Comparison of ENCODE assay signal across 11 mouse cellular contexts in the genomic region with DNA sequence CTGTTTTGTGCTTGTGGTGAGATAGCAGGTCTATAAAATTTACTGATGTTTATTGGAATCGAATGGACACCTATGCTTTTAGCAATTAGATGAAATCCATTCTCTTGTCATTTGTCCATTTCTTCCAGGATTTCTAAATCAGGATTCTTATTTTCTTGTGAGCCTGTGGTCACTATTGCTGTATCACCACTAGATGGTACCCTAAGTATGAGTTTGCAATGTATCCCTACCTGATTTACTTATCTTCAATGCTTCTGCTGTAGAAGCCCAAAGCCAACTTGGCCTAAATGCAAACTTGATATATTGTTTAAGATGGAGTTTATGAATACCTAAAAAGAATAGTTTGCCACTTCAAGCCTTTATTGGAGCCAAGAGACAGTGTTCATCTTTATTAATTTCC. TPM values are rescaled to one million over a fixed set of nuclear protein-coding genes. Genes with fewer than 3 reads are reported as not detected.
A peak's percentile ranks its signal among the peaks of the same experiment; 100 is the strongest.
DNase-seq lines count a peak whose midpoint lies in the region; ATAC-seq and TF ChIP-seq lines count a peak whose summit lies in the region.
"Had no signal": no experiment of that assay in that cellular context is flagged by ENCODE, and none has a peak within 500 bp of the region (broad histone marks: within the 10 kb centered on the region; RNA-seq: fewer than 3 reads in every experiment).

No protein-coding gene starts in this region.

- 0 out of 2 replicates have a peak, but pooled peaks cover 3% of the 10 kb centered on the region for H3K36me3 ChIP-seq in heart, postnatal 0 days (replicated peaks; ENCODE audit: control insufficient read depth, insufficient read depth, low read length)
- H3K36me3 ChIP-seq in heart, embryonic 10.5 days = no peaks in the 10 kb centered on the region
- peaks cover 9% of the 10 kb centered on the region for H3K36me3 ChIP-seq in midbrain, embryonic 14.5 days (ENCODE audit: control insufficient read depth, insufficient read depth, low read length)
- no peaks in the 10 kb centered on the region for H3K36me3 ChIP-seq in midbrain, embryonic 11.5 days (ENCODE audit: control insufficient read depth, insufficient read depth, low read length)
- H3K36me3 ChIP-seq in heart, embryonic 12.5 days = peaks cover 2% of the 10 kb centered on the region; the same call in 1 of the 2 replicates

- H3K9ac ChIP-seq in heart, postnatal 0 days (replicated peaks; ENCODE audit: low read depth, low read length) = no peak overlapping the region
- H3K9ac ChIP-seq in midbrain, embryonic 14.5 days (replicated peaks; ENCODE audit: low read length) = no peak overlapping the region
- H3K9ac ChIP-seq in midbrain, embryonic 11.5 days (ENCODE audit: low read length) = no peak overlapping the region
- H3K9ac ChIP-seq in heart, embryonic 12.5 days = no peak overlapping the region

- H3K4me2 ChIP-seq in heart, postnatal 0 days (ENCODE audit: low read depth, low read length) = no peak overlapping the region
- H3K4me2 ChIP-seq in midbrain, embryonic 14.5 days (ENCODE audit: low read length) = no peak overlapping the region
- H3K4me2 ChIP-seq in midbrain, embryonic 11.5 days = no peak overlapping the region
- no peak overlapping the region for H3K4me2 ChIP-seq in heart, embryonic 12.5 days

- H3K4me3 ChIP-seq in heart, postnatal 0 days (ENCODE audit: low read depth, low read length) = no peak overlapping the region
- H3K4me3 ChIP-seq in heart, embryonic 10.5 days = no peak overlapping the region
- H3K4me3 ChIP-seq in midbrain, embryonic 14.5 days (replicated peaks; ENCODE audit: low read depth, low read length) = no peak overlapping the region
- H3K4me3 ChIP-seq in midbrain, embryonic 11.5 days (ENCODE audit: low read depth, low read length) = no peak overlapping the region
- no peak overlapping the region for H3K4me3 ChIP-seq in heart, embryonic 12.5 days

- TF ChIP-seq CTCF in heart, postnatal 0 days (IDR thresholded peaks at IDR 0.05; ENCODE audit: low read depth) = peak; percentile 58

- H3K9me3 ChIP-seq in heart, postnatal 0 days (replicated peaks; ENCODE audit: control insufficient read depth, low read length) = no peaks in the 10 kb centered on the region
- no peaks in the 10 kb centered on the region for H3K9me3 ChIP-seq in heart, embryonic 10.5 days
- no peaks in the 10 kb centered on the region for H3K9me3 ChIP-seq in midbrain, embryonic 14.5 days (ENCODE audit: control insufficient read depth, low read length)
- H3K9me3 ChIP-seq in midbrain, embryonic 11.5 days (ENCODE audit: control insufficient read depth, low read length) = no peaks in the 10 kb centered on the region
- H3K9me3 ChIP-seq in heart, embryonic 12.5 days (replicated peaks) = no peaks in the 10 kb centered on the region

- no peak for ATAC-seq in heart, postnatal 0 days (ENCODE audit: insufficient read depth, low read depth)
- no peak for ATAC-seq in midbrain, embryonic 14.5 days (ENCODE audit: low FRiP score, low TSS enrichment)
- no peak for ATAC-seq in midbrain, embryonic 11.5 days (ENCODE audit: low FRiP score)
- ATAC-seq in common myeloid progenitor, adult 5-6 weeks (replicated peaks; ENCODE audit: low read depth, poor library complexity, severe bottlenecking) = peak; percentile 67
- no peak for ATAC-seq in heart, embryonic 12.5 days (ENCODE audit: insufficient number of reproducible peaks, low FRiP score)

- TF ChIP-seq EP300 in heart, postnatal 0 days (IDR thresholded peaks at IDR 0.05; ENCODE audit: low read depth) = no peak

- H3K27ac ChIP-seq in heart, postnatal 0 days (ENCODE audit: low read depth) = no peak overlapping the region
- H3K27ac ChIP-seq in heart, embryonic 10.5 days = no peak overlapping the region
- H3K27ac ChIP-seq in midbrain, embryonic 14.5 days (replicated peaks; ENCODE audit: low read depth, low read length) = no peak overlapping the region
- no peak overlapping the region for H3K27ac ChIP-seq in midbrain, embryonic 11.5 days (ENCODE audit: low read depth, low read length)
- H3K27ac ChIP-seq in heart, embryonic 12.5 days (ENCODE audit: poor library complexity, severe bottlenecking) = no peak overlapping the region

- whole genome bisulfite sequencing in heart, postnatal 0 days = 31% methylated on average over 1 of the region's 1 CpGs
- WGBS in heart, embryonic 10.5 days = 58% methylated on average over 1 of the region's 1 CpGs
- 75% methylated on average over 1 of the region's 1 CpGs for WGBS in midbrain, embryonic 14.5 days
- 73% methylated on average over 1 of the region's 1 CpGs for WGBS in midbrain, embryonic 11.5 days
- WGBS in heart, embryonic 12.5 days = 37% methylated on average over 1 of the region's 1 CpGs

- no peaks in the 10 kb centered on the region for H3K4me1 ChIP-seq in heart, postnatal 0 days (ENCODE audit: control insufficient read depth, insufficient read depth)
- H3K4me1 ChIP-seq in heart, embryonic 10.5 days = no peaks in the 10 kb centered on the region
- peaks cover 4% of the 10 kb centered on the region; the same call in 1 of the 2 replicates for H3K4me1 ChIP-seq in midbrain, embryonic 14.5 days (ENCODE audit: control insufficient read depth, insufficient read depth, low read length)
- no peaks in the 10 kb centered on the region for H3K4me1 ChIP-seq in midbrain, embryonic 11.5 days (ENCODE audit: control insufficient read depth, insufficient read depth, low read length)
- no peaks in the 10 kb centered on the region for H3K4me1 ChIP-seq in heart, embryonic 12.5 days (replicated peaks)

- peak; percentile 17 for DNase-seq in heart, postnatal 0 days (ENCODE audit: low spot score)
- no peak for DNase-seq in heart, embryonic 10.5 days (ENCODE audit: low spot score)
- DNase-seq in midbrain, embryonic 14.5 days = peak; percentile 53
- DNase-seq in midbrain, embryonic 11.5 days (ENCODE audit: low spot score, missing footprints) = no peak
- DNase-seq in thymus, postnatal 14 days = no peak
- no peak for DNase-seq in gastrocnemius, adult 8-10 months (ENCODE audit: low spot score in 2 of 2)
- DNase-seq: adrenal gland, postnatal 36 days; heart, postnatal 10 days; right cerebral cortex, postnatal 14 days had no signal

- H3K27me3 ChIP-seq in heart, postnatal 0 days (ENCODE audit: control insufficient read depth, insufficient read depth, low read length) = no peaks in the 10 kb centered on the region
- no peaks in the 10 kb centered on the region for H3K27me3 ChIP-seq in heart, embryonic 10.5 days (ENCODE audit: insufficient read depth, poor library complexity, severe bottlenecking)
- no peaks in the 10 kb centered on the region for H3K27me3 ChIP-seq in midbrain, embryonic 14.5 days (ENCODE audit: control insufficient read depth, insufficient read depth, low read length)
- H3K27me3 ChIP-seq in midbrain, embryonic 11.5 days (ENCODE audit: control insufficient read depth, insufficient read depth, low read length) = no peaks in the 10 kb centered on the region
- H3K27me3 ChIP-seq in heart, embryonic 12.5 days (replicated peaks) = no peaks in the 10 kb centered on the region

RNA-seq across cellular contexts. Expression of a gene that starts 54.7 kb away (rescaled TPM):
- 9.5 and 18.7 TPM in 2 replicates for total RNA-seq in heart, postnatal 0 days (2014; rRNA removed; ENCODE audit: low replicate concordance)
- polyA plus RNA-seq in heart, postnatal 0 days (2015; fragmentation: Nextera tagmentation; extraction: Ambion mirVana) = 12.4 and 13.3 TPM in 2 replicates
- 20.2 and 20.3 TPM in 2 replicates for polyA plus RNA-seq in heart, embryonic 10.5 days (2016; fragmentation: Nextera tagmentation; extraction: Ambion mirVana)
- 140 and 146 TPM in 2 replicates for polyA plus RNA-seq in midbrain, embryonic 14.5 days (2014; fragmentation: Nextera tagmentation; extraction: Ambion mirVana)
- 55.8 and 63.0 TPM in 2 replicates for polyA plus RNA-seq in midbrain, embryonic 11.5 days (2014; fragmentation: Nextera tagmentation; extraction: Ambion mirVana)
- 11.9 and 12.6 TPM in 2 replicates for total RNA-seq in common myeloid progenitor, adult 5-6 weeks (2017)
- polyA plus RNA-seq in heart, embryonic 12.5 days (2016; fragmentation: Nextera tagmentation; extraction: Ambion mirVana) = 22.3 and 23.9 TPM in 2 replicates
- 10 to 100 TPM; 20.6 to 22.8 (median 21.8) TPM for total RNA-seq in gastrocnemius, adult 8-10 months (2022)

Comparison
In these comparisons a context has a peak if more than half of its experiments do, and no peak if none do; other contexts are left out.
1. DNase-seq: peak in heart, postnatal 0 days (single experiment) and midbrain, embryonic 14.5 days (single experiment); none in heart, embryonic 10.5 days (single experiment), midbrain, embryonic 11.5 days (single experiment), thymus, postnatal 14 days (single experiment) and gastrocnemius, adult 8-10 months (0 of 2).